Mouse (Mus musculus): ENCODE data around the gene 4932438H23Rik.

GRCm38 (mm10) chr16:91110999-91111535, 16.1 kb upstream of the 4932438H23Rik start:
- no peak for TF ChIP-seq CTCF (IDR thresholded peaks at IDR 0.05; ENCODE audit: extremely low read depth, insufficient read depth, insufficient read length, insufficient replicate concordance)
- TF ChIP-seq POLR2A (IDR thresholded peaks at IDR 0.05; ENCODE audit: low read depth, low read length), result no peak
